Mouse (Mus musculus) cerebellum, adult 8-10 months (tissue): ENCODE results near the gene Nfib.

Experiments
- DNase-seq: peaks from one replicate; pipeline ENCODE4 v3.0.0; 2022

Nfib gene

GRCm38 (mm10) chr4:82333413-82333812 lies 372.1 kb downstream of the Nfib start:
- no peak for DNase-seq

GRCm38 (mm10) chr4:82330095-82330494 lies 375.5 kb downstream of the Nfib start:
- no peak for DNase-seq

GRCm38 (mm10) chr4:82326140-82326529 lies 379.4 kb downstream of the Nfib start:
- no peak for DNase-seq

GRCm38 (mm10) chr4:82325409-82326139 lies 380.0 kb downstream of the Nfib start:
- no peak for DNase-seq

- DNase-seq: peak; percentile 25
Measured at GRCm38 (mm10) chr4:82324977-82325376, 380.6 kb downstream of the Nfib start.

GRCm38 (mm10) chr4:82321008-82321407 lies 384.5 kb downstream of the Nfib start:
- DNase-seq: no peak

- no peak for DNase-seq
Measured at GRCm38 (mm10) chr4:82319388-82319787, 386.2 kb downstream of the Nfib start.

GRCm38 (mm10) chr4:82316168-82316567 lies 389.4 kb downstream of the Nfib start:
- DNase-seq: no peak

- no peak for DNase-seq
Measured at GRCm38 (mm10) chr4:82315710-82316109, 389.8 kb downstream of the Nfib start.

- no peak for DNase-seq
Measured at GRCm38 (mm10) chr4:82310924-82311734, 394.4 kb downstream of the Nfib start.

GRCm38 (mm10) chr4:82306045-82306444 lies 399.5 kb downstream of the Nfib start:
- no peak for DNase-seq

- DNase-seq: no peak
Measured at GRCm38 (mm10) chr4:82304148-82304871, 401.2 kb downstream of the Nfib start.

GRCm38 (mm10) chr4:82303362-82303900 lies 402.1 kb downstream of the Nfib start:
- DNase-seq: no peak

GRCm38 (mm10) chr4:82302901-82303300 lies 402.6 kb downstream of the Nfib start:
- DNase-seq: no peak

GRCm38 (mm10) chr4:82298606-82299005 lies 406.9 kb downstream of the Nfib start:
- DNase-seq: no peak

- no peak for DNase-seq
Measured at GRCm38 (mm10) chr4:82297562-82297961, 408.0 kb downstream of the Nfib start.

GRCm38 (mm10) chr4:82294066-82294465 lies 411.5 kb downstream of the Nfib start:
- DNase-seq: no peak

- DNase-seq: no peak
Measured at GRCm38 (mm10) chr4:82291174-82291847, 414.2 kb downstream of the Nfib start.

GRCm38 (mm10) chr4:82290623-82291022 lies 414.9 kb downstream of the Nfib start:
- DNase-seq: no peak

GRCm38 (mm10) chr4:82289596-82289995 lies 416.0 kb downstream of the Nfib start:
- no peak for DNase-seq

- DNase-seq: no peak
Measured at GRCm38 (mm10) chr4:82288138-82288537, 417.4 kb downstream of the Nfib start.

- DNase-seq: no peak
Measured at GRCm38 (mm10) chr4:82287454-82287853, 418.1 kb downstream of the Nfib start.

GRCm38 (mm10) chr4:82286931-82287330 lies 418.6 kb downstream of the Nfib start:
- no peak for DNase-seq
